Mouse (Mus musculus): ENCODE data around the gene M1ap.

The M1ap gene

GRCm38 (mm10) chr6:83037188-83037587 lies 90.5 kb downstream of the M1ap start:
- DNase-seq (ENCODE audit: low spot score) = no peak

- peak; percentile 86 for DNase-seq (ENCODE audit: low spot score)
These were observed 91.9 kb downstream of the M1ap start for GRCm38 (mm10) chr6:83038496-83039012.

GRCm38 (mm10) chr6:83040601-83041000 lies 93.9 kb downstream of the M1ap start:
- DNase-seq (ENCODE audit: low spot score) = no peak

GRCm38 (mm10) chr6:83043561-83043960 lies 96.9 kb downstream of the M1ap start:
- DNase-seq (ENCODE audit: low spot score) = no peak

GRCm38 (mm10) chr6:83043993-83044392 lies 97.3 kb downstream of the M1ap start:
- no peak for DNase-seq (ENCODE audit: low spot score)

- DNase-seq (ENCODE audit: low spot score) = no peak
These were observed 98.0 kb downstream of the M1ap start for GRCm38 (mm10) chr6:83044742-83045141.

GRCm38 (mm10) chr6:83049367-83049766 lies 102.7 kb downstream of the M1ap start:
- no peak for DNase-seq (ENCODE audit: low spot score)

- peak; percentile 30 for DNase-seq (ENCODE audit: low spot score)
These were observed 106.6 kb downstream of the M1ap start for GRCm38 (mm10) chr6:83053136-83053960.

GRCm38 (mm10) chr6:83054074-83054851 lies 107.6 kb downstream of the M1ap start, which contains the start of gene Aup1:
Gene Aup1 (plus strand): TSS chr6:83054521.
- peak; percentile 96 for DNase-seq (ENCODE audit: low spot score)

GRCm38 (mm10) chr6:83054871-83055431 lies 108.2 kb downstream of the M1ap start, which contains the start of gene Htra2:
Gene Htra2 (minus strand): TSS chr6:83055273.
- DNase-seq (ENCODE audit: low spot score) = no peak

GRCm38 (mm10) chr6:83057790-83058189 lies 111.1 kb downstream of the M1ap start, which contains the start of gene Dqx1:
Gene Dqx1 (plus strand): TSS chr6:83057844.
- DNase-seq (ENCODE audit: low spot score) = no peak

GRCm38 (mm10) chr6:83058725-83059124 lies 112.0 kb downstream of the M1ap start:
- DNase-seq (ENCODE audit: low spot score) = no peak

GRCm38 (mm10) chr6:83065995-83066394 lies 119.3 kb downstream of the M1ap start:
- no peak for DNase-seq (ENCODE audit: low spot score)

GRCm38 (mm10) chr6:83066441-83066840 lies 119.7 kb downstream of the M1ap start:
- DNase-seq (ENCODE audit: low spot score) = no peak

GRCm38 (mm10) chr6:83068221-83068620 lies 121.5 kb downstream of the M1ap start:
- no peak for DNase-seq (ENCODE audit: low spot score)

GRCm38 (mm10) chr6:83068706-83069487 lies 122.2 kb downstream of the M1ap start:
- DNase-seq (ENCODE audit: low spot score) = no peak

- DNase-seq (ENCODE audit: low spot score) = no peak
These were observed 123.0 kb downstream of the M1ap start for GRCm38 (mm10) chr6:83069488-83070246.

GRCm38 (mm10) chr6:83070247-83070310 lies 123.4 kb downstream of the M1ap start, which contains the start of gene Tlx2:
Gene Tlx2 (minus strand): TSS chr6:83070293.
- DNase-seq (ENCODE audit: low spot score) = no peak

GRCm38 (mm10) chr6:83070311-83071219 lies 123.9 kb downstream of the M1ap start:
- peak; percentile 40 for DNase-seq (ENCODE audit: low spot score)

GRCm38 (mm10) chr6:83071220-83071619 lies 124.5 kb downstream of the M1ap start:
- DNase-seq (ENCODE audit: low spot score) = no peak
